Mouse (Mus musculus): ENCODE measurements around the gene Zfp968. TPM values are rescaled to one million over a fixed set of nuclear protein-coding genes. Genes with fewer than 3 reads are reported as not detected.
"Not testable (repeated sequence)": the region's sequence is repeated elsewhere in the genome, so short reads cannot be mapped to it uniquely, and the experiment has no call there.

Zfp968 gene
- total RNA-seq (2014; rRNA removed) (2.0 and 3.1 TPM in 2 replicates), polyA plus RNA-seq (2015; fragmentation: Nextera tagmentation; extraction: Ambion mirVana) (4.9 and 5.8 TPM in 2 replicates)

GRCm38 (mm10) chr2:175372136-175372535 lies at the start of gene Zfp968:
Gene Zfp968 (plus strand): TSS chr2:175372436.
- H3K4me3 ChIP-seq (ENCODE audit: low read length); H3K9me3 ChIP-seq (ENCODE audit: low read length); H3K9ac ChIP-seq (replicated peaks; ENCODE audit: low read length); H3K4me1 ChIP-seq (ENCODE audit: insufficient read depth, low read length); H3K27ac ChIP-seq; ATAC-seq; H3K4me2 ChIP-seq (ENCODE audit: low read depth, low read length); H3K27me3 ChIP-seq (ENCODE audit: insufficient read depth, low read length); H3K36me3 ChIP-seq (ENCODE audit: insufficient read depth, low read length); DNase-seq (ENCODE audit: low spot score): not testable (repeated sequence)
- no CpG with 5 or more reads among the region's 6 CpGs for WGBS

DNA sequence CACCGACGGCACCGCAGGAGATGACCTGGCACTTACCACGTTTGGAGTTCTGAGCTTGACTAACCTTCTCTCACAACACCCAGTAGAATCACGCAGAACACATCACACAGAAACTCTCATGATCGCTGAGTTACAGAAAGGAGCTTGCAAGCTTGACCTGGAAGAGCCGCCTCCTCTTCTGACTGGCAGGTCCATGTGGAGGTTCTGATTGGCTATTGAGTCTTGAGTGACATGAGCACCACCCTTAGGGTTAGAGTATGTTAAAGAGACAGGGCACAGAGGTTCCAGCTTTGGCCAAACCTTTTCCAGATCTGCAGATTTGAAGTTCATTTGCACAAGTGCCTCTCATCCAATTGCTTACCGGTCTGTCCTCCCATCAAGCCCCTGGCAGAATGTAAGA lies 34.1 kb upstream of the Zfp968 start, which contains the start of gene Gm4631:
Gene Gm4631 (minus strand): TSS at position 101 of the 400 bp plus-strand sequence.
- not testable (repeated sequence) for H3K4me1 ChIP-seq (ENCODE audit: insufficient read depth, low read length); DNase-seq (ENCODE audit: low spot score); H3K4me2 ChIP-seq (ENCODE audit: low read depth, low read length); H3K4me3 ChIP-seq (ENCODE audit: low read length); ATAC-seq; H3K9ac ChIP-seq (replicated peaks; ENCODE audit: low read length); H3K27ac ChIP-seq; H3K9me3 ChIP-seq (ENCODE audit: low read length); H3K27me3 ChIP-seq (ENCODE audit: insufficient read depth, low read length); H3K36me3 ChIP-seq (ENCODE audit: insufficient read depth, low read length)
- no CpG with 5 or more reads among the region's 8 CpGs for WGBS

Other genes with a start within 250 kb of the Zfp968 start
- 8.9 and 10.5 TPM in 2 replicates for gene Gm14399, start 230.4 kb upstream of the Zfp968 start, total RNA-seq (2014; rRNA removed)
- 4.3 and 5.6 TPM in 2 replicates for gene Gm14399, start 230.4 kb upstream of the Zfp968 start, polyA plus RNA-seq (2015; fragmentation: Nextera tagmentation; extraction: Ambion mirVana)
- gene Gm14443, start 196.6 kb upstream of the Zfp968 start, total RNA-seq (2014; rRNA removed), result 0.14 and 0.63 TPM in 2 replicates
- 0.46 and 0.50 TPM in 2 replicates for gene Gm14443, start 196.6 kb upstream of the Zfp968 start, polyA plus RNA-seq (2015; fragmentation: Nextera tagmentation; extraction: Ambion mirVana)
- 15.9 and 17.1 TPM in 2 replicates for gene Gm14391, start 165.5 kb upstream of the Zfp968 start, total RNA-seq (2014; rRNA removed)
- gene Gm14391, start 165.5 kb upstream of the Zfp968 start, polyA plus RNA-seq (2015; fragmentation: Nextera tagmentation; extraction: Ambion mirVana), result 3.1 and 9.3 TPM in 2 replicates
- gene Gm14440, start 97.3 kb upstream of the Zfp968 start, total RNA-seq (2014; rRNA removed), result 2.2 TPM in 1 of 2 replicates, not detected in the other
- gene Gm14440, start 97.3 kb upstream of the Zfp968 start, polyA plus RNA-seq (2015; fragmentation: Nextera tagmentation; extraction: Ambion mirVana), result not detected in 2 replicates
- gene Gm4631, start 34.2 kb upstream of the Zfp968 start, total RNA-seq (2014; rRNA removed), result 8.9 and 9.6 TPM in 2 replicates
- 7.8 and 8.6 TPM in 2 replicates for gene Gm4631, start 34.2 kb upstream of the Zfp968 start, polyA plus RNA-seq (2015; fragmentation: Nextera tagmentation; extraction: Ambion mirVana)
- gene Gm4724, start 63.4 kb downstream of the Zfp968 start, total RNA-seq (2014; rRNA removed), result 9.3 and 13.3 TPM in 2 replicates
- 18.2 and 36.8 TPM in 2 replicates for gene Gm4724, start 63.4 kb downstream of the Zfp968 start, polyA plus RNA-seq (2015; fragmentation: Nextera tagmentation; extraction: Ambion mirVana)
- gene Zfp965, start 97.5 kb downstream of the Zfp968 start, total RNA-seq (2014; rRNA removed), result 8.6 and 10.0 TPM in 2 replicates
- gene Zfp965, start 97.5 kb downstream of the Zfp968 start, polyA plus RNA-seq (2015; fragmentation: Nextera tagmentation; extraction: Ambion mirVana), result 8.2 and 13.9 TPM in 2 replicates

Measured in hindbrain, postnatal 0 days (tissue).